ENCODE assay signal across 27 mouse cellular contexts in the genomic region with DNA sequence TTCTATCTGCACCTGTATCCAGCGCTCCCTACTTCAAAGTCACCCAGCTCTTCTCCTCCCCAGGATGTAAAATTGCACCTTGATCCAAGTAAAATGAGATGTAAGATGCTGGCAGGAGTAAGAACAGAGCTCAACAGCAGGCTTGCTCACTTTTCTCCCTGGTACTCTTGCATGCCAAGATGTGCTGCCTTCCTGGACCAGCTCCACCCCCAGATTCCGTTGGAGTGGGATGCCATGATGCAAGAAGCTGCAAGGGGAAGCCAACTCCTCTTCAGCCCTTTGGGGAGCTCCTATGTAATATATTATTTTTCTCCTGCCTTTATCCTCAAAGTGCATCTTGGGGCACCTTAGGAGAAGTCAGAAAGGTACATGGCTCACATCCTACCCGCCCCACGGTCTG.
DNase-seq lines count a peak whose midpoint lies in the region; ATAC-seq lines count a peak whose summit lies in the region.
"Had no signal": no experiment of that assay in that cellular context is flagged by ENCODE, and none has a peak within 500 bp of the region (broad histone marks: within the 10 kb centered on the region; RNA-seq: fewer than 3 reads in every experiment).

No protein-coding gene starts in this region.

- no peaks in the 10 kb centered on the region for H3K36me3 ChIP-seq in forebrain, embryonic 14.5 days (ENCODE audit: control insufficient read depth, insufficient read depth, low read length)
- no peaks in the 10 kb centered on the region for H3K36me3 ChIP-seq in midbrain, embryonic 13.5 days
- H3K36me3 ChIP-seq: embryonic facial prominence, embryonic 13.5 days; forebrain, embryonic 12.5 days; G1E; hindbrain, embryonic 12.5 days; kidney, embryonic 15.5 days; liver, embryonic 13.5 days; midbrain, embryonic 15.5 days; neural tube, embryonic 13.5 days had no signal

- no peak overlapping the region for H3K9ac ChIP-seq in forebrain, embryonic 14.5 days (ENCODE audit: low read length)
- H3K9ac ChIP-seq in midbrain, embryonic 13.5 days (replicated peaks): no peak overlapping the region
- H3K9ac ChIP-seq: embryonic facial prominence, embryonic 13.5 days; forebrain, embryonic 12.5 days; hindbrain, embryonic 12.5 days; kidney, embryonic 15.5 days; liver, embryonic 13.5 days; lung, embryonic 14.5 days; midbrain, embryonic 15.5 days; neural tube, embryonic 13.5 days had no signal

- H3K4me2 ChIP-seq in forebrain, embryonic 14.5 days (ENCODE audit: low read length): no peak overlapping the region
- H3K4me2 ChIP-seq in midbrain, embryonic 13.5 days (replicated peaks): no peak overlapping the region
- H3K4me2 ChIP-seq: embryonic facial prominence, embryonic 13.5 days; forebrain, embryonic 12.5 days; hindbrain, embryonic 12.5 days; kidney, embryonic 15.5 days; liver, embryonic 13.5 days; lung, embryonic 14.5 days; midbrain, embryonic 15.5 days; neural tube, embryonic 13.5 days had no signal

- H3K9me3 ChIP-seq in forebrain, embryonic 14.5 days (replicated peaks; ENCODE audit: control insufficient read depth, low read length): no peaks in the 10 kb centered on the region
- H3K9me3 ChIP-seq in midbrain, embryonic 13.5 days: no peaks in the 10 kb centered on the region
- H3K9me3 ChIP-seq: embryonic facial prominence, embryonic 13.5 days; forebrain, embryonic 12.5 days; G1E; hindbrain, embryonic 12.5 days; kidney, embryonic 15.5 days; liver, embryonic 13.5 days; midbrain, embryonic 15.5 days; neural tube, embryonic 13.5 days had no signal

- ATAC-seq in forebrain, embryonic 14.5 days: no peak
- no peak for ATAC-seq in midbrain, embryonic 13.5 days
- ATAC-seq: midbrain, embryonic 15.5 days had no signal

- WGBS in forebrain, embryonic 14.5 days: 87% methylated on average over 4 of the region's 4 CpGs
- 81% methylated on average over 4 of the region's 4 CpGs for WGBS in midbrain, embryonic 13.5 days

- H3K4me3 ChIP-seq in forebrain, embryonic 14.5 days (ENCODE audit: low read depth, low read length): no peak overlapping the region
- H3K4me3 ChIP-seq in midbrain, embryonic 13.5 days (replicated peaks): no peak overlapping the region
- H3K4me3 ChIP-seq: embryonic facial prominence, embryonic 13.5 days; erythroblast, embryonic 14.5 days; forebrain, embryonic 12.5 days; heart, adult 2 months; hindbrain, embryonic 12.5 days; kidney, embryonic 15.5 days; liver, embryonic 13.5 days; midbrain, embryonic 15.5 days; neural tube, embryonic 13.5 days had no signal

- H3K4me1 ChIP-seq in forebrain, embryonic 14.5 days (ENCODE audit: control insufficient read depth, insufficient read depth, low read length): no peaks in the 10 kb centered on the region
- H3K4me1 ChIP-seq in midbrain, embryonic 13.5 days (replicated peaks): no peaks in the 10 kb centered on the region
- H3K4me1 ChIP-seq: embryonic facial prominence, embryonic 13.5 days; forebrain, embryonic 12.5 days; hindbrain, embryonic 12.5 days; kidney, embryonic 15.5 days; liver, embryonic 13.5 days; midbrain, embryonic 15.5 days; neural tube, embryonic 13.5 days had no signal

- no peaks in the 10 kb centered on the region for H3K27me3 ChIP-seq in forebrain, embryonic 14.5 days (replicated peaks; ENCODE audit: control insufficient read depth, insufficient read depth, low read length)
- no peaks in the 10 kb centered on the region for H3K27me3 ChIP-seq in midbrain, embryonic 13.5 days
- H3K27me3 ChIP-seq: embryonic facial prominence, embryonic 13.5 days; forebrain, embryonic 12.5 days; hindbrain, embryonic 12.5 days; kidney, embryonic 15.5 days; liver, embryonic 13.5 days; midbrain, embryonic 15.5 days; neural tube, embryonic 13.5 days had no signal

- no peak overlapping the region for H3K27ac ChIP-seq in forebrain, embryonic 14.5 days (ENCODE audit: low read depth, low read length)
- H3K27ac ChIP-seq in midbrain, embryonic 13.5 days: no peak overlapping the region
- H3K27ac ChIP-seq: embryonic facial prominence, embryonic 13.5 days; forebrain, embryonic 12.5 days; heart, adult 2 months; hindbrain, embryonic 12.5 days; kidney, embryonic 15.5 days; liver, embryonic 13.5 days; midbrain, embryonic 15.5 days; neural tube, embryonic 13.5 days had no signal

- DNase-seq in layer of hippocampus, adult 18-20 months (ENCODE audit: low spot score in 2 of 2): peak; percentile 3 to 8
- no peak for DNase-seq in layer of hippocampus, postnatal 25 days (ENCODE audit: extremely low spot score in 1 of 2, low spot score in 1 of 2)
- peak; percentile 57 for DNase-seq in right cerebral cortex, adult 18-20 months
- DNase-seq in right cerebral cortex, postnatal 4 days: no peak
- peak; percentile 26 for DNase-seq in right cerebral cortex, postnatal 14 days
- DNase-seq in forebrain, embryonic 14.5 days (ENCODE audit: low spot score): no peak
- DNase-seq: adrenal gland, postnatal 10 days; B cell, adult 2 months; cerebellum, adult 8-10 months; cerebellum, postnatal 36 days; embryo, embryonic 11 days; gastrocnemius, postnatal 25 days; heart, adult 2 months; kidney, adult 11 months; kidney, postnatal 36 days; liver, embryonic 13.5 days; lung, embryonic 14.5 days; thymus, postnatal 14 days had no signal

Comparison
In these comparisons a context has a peak if more than half of its experiments do, and no peak if none do; other contexts are left out.
1. DNase-seq: peak in layer of hippocampus, adult 18-20 months (2 of 2), right cerebral cortex, adult 18-20 months (single experiment) and right cerebral cortex, postnatal 14 days (single experiment); none in layer of hippocampus, postnatal 25 days (0 of 2), right cerebral cortex, postnatal 4 days (single experiment) and forebrain, embryonic 14.5 days (single experiment).